In genomic region chr14:34373581-34373980, GRCm38 (mm10) we compare ENCODE assay signal across 32 mouse cellular contexts. TPM values are rescaled to one million over a fixed set of nuclear protein-coding genes. Genes with fewer than 3 reads are reported as not detected.
DNase-seq lines count a peak whose midpoint lies in the region; ATAC-seq lines count a peak whose summit lies in the region.
"Had no signal": no experiment of that assay in that cellular context is flagged by ENCODE, and none has a peak within 500 bp of the region (broad histone marks: within the 10 kb centered on the region; RNA-seq: fewer than 3 reads in every experiment).

No protein-coding gene starts in this region.

- H3K9me3 ChIP-seq in embryonic facial prominence, embryonic 12.5 days, result no peaks in the 10 kb centered on the region
- no peaks in the 10 kb centered on the region for H3K9me3 ChIP-seq in embryonic facial prominence, embryonic 10.5 days
- no peaks in the 10 kb centered on the region for H3K9me3 ChIP-seq in midbrain, embryonic 10.5 days (replicated peaks)
- no peaks in the 10 kb centered on the region for H3K9me3 ChIP-seq in midbrain, embryonic 15.5 days
- H3K9me3 ChIP-seq in hindbrain, embryonic 16.5 days (ENCODE audit: control insufficient read depth, low read length), result no peaks in the 10 kb centered on the region
- H3K9me3 ChIP-seq: forebrain, embryonic 12.5 days had no signal

- no peak for DNase-seq in embryonic facial prominence, embryonic 10.5 days (ENCODE audit: low spot score)
- no peak for DNase-seq in midbrain, embryonic 10.5 days (ENCODE audit: low spot score)
- DNase-seq in cerebellum, adult 18-20 months, result no peak
- DNase-seq in right cerebral cortex, postnatal 36 days (ENCODE audit: low spot score in 2 of 2), result no peak
- DNase-seq: adrenal gland, postnatal 25 days; cerebellum, postnatal 10 days; kidney, adult 18-20 months; kidney, postnatal 10 days; lung, postnatal 4 days; thymus, adult 2 months; thymus, postnatal 4 days had no signal

- no peaks in the 10 kb centered on the region for H3K36me3 ChIP-seq in embryonic facial prominence, embryonic 12.5 days
- H3K36me3 ChIP-seq in embryonic facial prominence, embryonic 10.5 days (replicated peaks), result no peaks in the 10 kb centered on the region
- H3K36me3 ChIP-seq in midbrain, embryonic 10.5 days, result no peaks in the 10 kb centered on the region
- H3K36me3 ChIP-seq in midbrain, embryonic 15.5 days (replicated peaks), result no peaks in the 10 kb centered on the region
- H3K36me3 ChIP-seq in hindbrain, embryonic 16.5 days (ENCODE audit: control insufficient read depth, insufficient read depth, low read length), result no peaks in the 10 kb centered on the region
- H3K36me3 ChIP-seq: forebrain, embryonic 12.5 days had no signal

- H3K4me3 ChIP-seq in embryonic facial prominence, embryonic 12.5 days, result no peak overlapping the region
- no peak overlapping the region for H3K4me3 ChIP-seq in embryonic facial prominence, embryonic 10.5 days
- H3K4me3 ChIP-seq in midbrain, embryonic 10.5 days, result no peak overlapping the region
- no peak overlapping the region for H3K4me3 ChIP-seq in midbrain, embryonic 15.5 days
- no peak overlapping the region for H3K4me3 ChIP-seq in hindbrain, embryonic 16.5 days (ENCODE audit: low read length)
- H3K4me3 ChIP-seq: forebrain, embryonic 12.5 days had no signal

- no peaks in the 10 kb centered on the region for H3K27me3 ChIP-seq in embryonic facial prominence, embryonic 12.5 days
- no peaks in the 10 kb centered on the region for H3K27me3 ChIP-seq in embryonic facial prominence, embryonic 10.5 days (replicated peaks; ENCODE audit: low read depth, poor library complexity, severe bottlenecking)
- no peaks in the 10 kb centered on the region for H3K27me3 ChIP-seq in midbrain, embryonic 10.5 days (ENCODE audit: low read depth, poor library complexity, severe bottlenecking)
- H3K27me3 ChIP-seq in midbrain, embryonic 15.5 days (replicated peaks), result no peaks in the 10 kb centered on the region
- H3K27me3 ChIP-seq in hindbrain, embryonic 16.5 days (replicated peaks; ENCODE audit: control insufficient read depth, insufficient read depth, low read length), result no peaks in the 10 kb centered on the region
- H3K27me3 ChIP-seq: forebrain, embryonic 12.5 days had no signal

- 0 out of 2 replicates have a peak overlapping the region, but pooled peaks have one; percentile 7 for H3K4me2 ChIP-seq in embryonic facial prominence, embryonic 12.5 days (replicated peaks)
- no peak overlapping the region for H3K4me2 ChIP-seq in midbrain, embryonic 15.5 days
- H3K4me2 ChIP-seq in hindbrain, embryonic 16.5 days (ENCODE audit: low read length), result peak overlapping the region; percentile 16
- H3K4me2 ChIP-seq: forebrain, embryonic 12.5 days had no signal

- no peak overlapping the region for H3K27ac ChIP-seq in embryonic facial prominence, embryonic 12.5 days
- no peak overlapping the region for H3K27ac ChIP-seq in embryonic facial prominence, embryonic 10.5 days (replicated peaks)
- peak overlapping the region; percentile 52 for H3K27ac ChIP-seq in midbrain, embryonic 10.5 days (replicated peaks)
- H3K27ac ChIP-seq in midbrain, embryonic 15.5 days, result no peak overlapping the region
- no peak overlapping the region for H3K27ac ChIP-seq in hindbrain, embryonic 16.5 days (ENCODE audit: low read depth, low read length)
- H3K27ac ChIP-seq: forebrain, embryonic 12.5 days; stomach, postnatal 0 days had no signal

- WGBS in embryonic facial prominence, embryonic 12.5 days, result 68% methylated on average over 6 of the region's 6 CpGs
- WGBS in embryonic facial prominence, embryonic 10.5 days, result 70% methylated on average over 6 of the region's 6 CpGs
- WGBS in midbrain, embryonic 10.5 days, result 79% methylated on average over 6 of the region's 6 CpGs
- 79% methylated on average over 6 of the region's 6 CpGs for WGBS in midbrain, embryonic 15.5 days
- WGBS in hindbrain, embryonic 16.5 days, result 90% methylated on average over 6 of the region's 6 CpGs

- H3K4me1 ChIP-seq in embryonic facial prominence, embryonic 12.5 days, result peaks cover 13% of the 10 kb centered on the region
- peaks cover 48% of the 10 kb centered on the region for H3K4me1 ChIP-seq in embryonic facial prominence, embryonic 10.5 days
- H3K4me1 ChIP-seq in midbrain, embryonic 10.5 days, result peaks cover 11% of the 10 kb centered on the region
- peaks cover 4% of the 10 kb centered on the region; the same call in 1 of the 2 replicates for H3K4me1 ChIP-seq in midbrain, embryonic 15.5 days
- peaks cover 9% of the 10 kb centered on the region for H3K4me1 ChIP-seq in hindbrain, embryonic 16.5 days (ENCODE audit: control insufficient read depth, insufficient read depth, low read depth, low read length)

- no peak overlapping the region for H3K9ac ChIP-seq in embryonic facial prominence, embryonic 12.5 days
- H3K9ac ChIP-seq in midbrain, embryonic 15.5 days, result no peak overlapping the region
- H3K9ac ChIP-seq in hindbrain, embryonic 16.5 days (ENCODE audit: low read depth, low read length), result no peak overlapping the region
- H3K9ac ChIP-seq: forebrain, embryonic 12.5 days had no signal

- no peak for ATAC-seq in embryonic facial prominence, embryonic 12.5 days (ENCODE audit: insufficient number of reproducible peaks, insufficient read depth, low FRiP score, low TSS enrichment)
- no peak for ATAC-seq in midbrain, embryonic 15.5 days (replicated peaks)
- ATAC-seq in hindbrain, embryonic 16.5 days, result no peak
- no peak for ATAC-seq in monocyte, adult 5-6 weeks (replicated peaks; ENCODE audit: insufficient number of reproducible peaks, low FRiP score, low TSS enrichment, poor library complexity, severe bottlenecking)
- ATAC-seq: inflammation-experienced regulatory T-cells, adult 6 months; midbrain, embryonic 16.5 days had no signal

RNA-seq across cellular contexts. Expression of gene Sncg, which starts 1.0 kb away (rescaled TPM):
- polyA plus RNA-seq in embryonic facial prominence, embryonic 12.5 days (2016; fragmentation: Nextera tagmentation; extraction: Ambion mirVana), result 67.0 and 95.6 TPM in 2 replicates
- polyA plus RNA-seq in embryonic facial prominence, embryonic 10.5 days (2016; fragmentation: Nextera tagmentation; extraction: Ambion mirVana), result 21.9 and 44.5 TPM in 2 replicates
- polyA plus RNA-seq in midbrain, embryonic 10.5 days (2016; fragmentation: Nextera tagmentation; extraction: Ambion mirVana), result 30.8 and 56.1 TPM in 2 replicates
- 36.7 and 45.2 TPM in 2 replicates for polyA plus RNA-seq in midbrain, embryonic 15.5 days (2015; fragmentation: Nextera tagmentation; extraction: Ambion mirVana)
- 188 and 207 TPM in 2 replicates for polyA plus RNA-seq in hindbrain, embryonic 16.5 days (2015; fragmentation: Nextera tagmentation; extraction: Ambion mirVana)
- not detected in 3 replicates for total RNA-seq in monocyte, adult 5-6 weeks (2017)
- total RNA-seq: granulocyte monocyte progenitor cell, adult 5-6 weeks; megakaryocyte-erythroid progenitor cell, adult 5-6 weeks; neutrophil, adult 5-6 weeks had no signal
- polyA plus RNA-seq: inflammation-experienced regulatory T-cells, adult 6 months had no signal

RNA-seq across cellular contexts. Expression of gene Mmrn2, which starts 1.7 kb away (rescaled TPM):
- 8.1 and 8.7 TPM in 2 replicates for polyA plus RNA-seq in embryonic facial prominence, embryonic 12.5 days (2016; fragmentation: Nextera tagmentation; extraction: Ambion mirVana)
- polyA plus RNA-seq in embryonic facial prominence, embryonic 10.5 days (2016; fragmentation: Nextera tagmentation; extraction: Ambion mirVana), result 6.4 and 7.8 TPM in 2 replicates
- 6.3 and 8.2 TPM in 2 replicates for polyA plus RNA-seq in midbrain, embryonic 10.5 days (2016; fragmentation: Nextera tagmentation; extraction: Ambion mirVana)
- polyA plus RNA-seq in midbrain, embryonic 15.5 days (2015; fragmentation: Nextera tagmentation; extraction: Ambion mirVana), result 4.7 and 5.0 TPM in 2 replicates
- 3.8 and 5.0 TPM in 2 replicates for polyA plus RNA-seq in hindbrain, embryonic 16.5 days (2015; fragmentation: Nextera tagmentation; extraction: Ambion mirVana)
- not detected in 3 replicates for total RNA-seq in monocyte, adult 5-6 weeks (2017)
- total RNA-seq: granulocyte monocyte progenitor cell, adult 5-6 weeks; megakaryocyte-erythroid progenitor cell, adult 5-6 weeks; neutrophil, adult 5-6 weeks had no signal

RNA-seq across cellular contexts. Expression of gene Fam25c, which starts 18.3 kb away (rescaled TPM):
- polyA plus RNA-seq in embryonic facial prominence, embryonic 12.5 days (2016; fragmentation: Nextera tagmentation; extraction: Ambion mirVana), result not detected in 2 replicates
- not detected in 2 replicates for polyA plus RNA-seq in embryonic facial prominence, embryonic 10.5 days (2016; fragmentation: Nextera tagmentation; extraction: Ambion mirVana)
- not detected in 2 replicates for polyA plus RNA-seq in midbrain, embryonic 10.5 days (2016; fragmentation: Nextera tagmentation; extraction: Ambion mirVana)
- polyA plus RNA-seq in midbrain, embryonic 15.5 days (2015; fragmentation: Nextera tagmentation; extraction: Ambion mirVana), result not detected in 2 replicates
- not detected in 2 replicates for polyA plus RNA-seq in hindbrain, embryonic 16.5 days (2015; fragmentation: Nextera tagmentation; extraction: Ambion mirVana)
- not detected in 3 replicates for total RNA-seq in monocyte, adult 5-6 weeks (2017)
- total RNA-seq: adrenal gland, postnatal 25 days; gastrocnemius, adult 8-10 months; granulocyte monocyte progenitor cell, adult 5-6 weeks; heart, postnatal 25 days; layer of hippocampus, postnatal 10 days; megakaryocyte-erythroid progenitor cell, adult 5-6 weeks; neutrophil, adult 5-6 weeks had no signal
- polyA plus RNA-seq: brain, embryonic 14.5 days; cortical plate, adult 2 months; embryonic facial prominence, embryonic 11.5 days; forebrain, embryonic 12.5 days; frontal cortex, adult 2 months; heart, embryonic 14.5 days; inflammation-experienced regulatory T-cells, adult 6 months; limb, embryonic 11.5 days; lung, embryonic 16.5 days; midbrain, embryonic 16.5 days had no signal
